Mouse (Mus musculus) heart, embryonic 11.5 days (tissue): ENCODE results near the gene Gtf2f1. TPM values are rescaled to one million over a fixed set of nuclear protein-coding genes. Genes with fewer than 3 reads are reported as not detected.

Experiments used
- ATAC-seq: fragments of 200-750 bp; cut with Nextera tagmentation; replicated peaks from 2 replicates; pipeline ENCODE4 v1.8.0; 2017; ENCODE audit warnings: moderate library complexity; ENCODE audit not compliant: insufficient number of reproducible peaks, low FRiP score, low TSS enrichment
- H3K27ac ChIP-seq: fragments of 300-500 bp; sonication (generic); 2 replicates; pipeline ENCODE4 v1.5.1; 2014; ENCODE audit warnings: mild to moderate bottlenecking, low read depth, low read length
- H3K27me3 ChIP-seq: fragments of 300-500 bp; sonication (generic); 2 replicates; pipeline ENCODE4 v1.6.1; 2014; ENCODE audit warnings: mild to moderate bottlenecking, low read length, mixed read lengths; ENCODE audit not compliant: control insufficient read depth, insufficient read depth
- H3K36me3 ChIP-seq: fragments of 300-500 bp; sonication (generic); 2 replicates; pipeline ENCODE4 v1.6.1; 2014; ENCODE audit warnings: mild to moderate bottlenecking, low read length, moderate library complexity, mixed read lengths; ENCODE audit not compliant: control insufficient read depth, insufficient read depth
- H3K4me1 ChIP-seq: fragments of 300-500 bp; sonication (generic); 2 replicates; pipeline ENCODE4 v1.6.1; 2014; ENCODE audit warnings: low read length; ENCODE audit not compliant: control insufficient read depth, insufficient read depth
- H3K4me2 ChIP-seq: fragments of 300-500 bp; sonication (generic); 2 replicates; pipeline ENCODE4 v1.6.1; 2014; ENCODE audit warnings: mild to moderate bottlenecking, moderate library complexity
- H3K4me3 ChIP-seq: fragments of 300-500 bp; sonication (generic); 2 replicates; pipeline ENCODE4 v1.5.1; 2014; ENCODE audit warnings: low read depth, low read length
- H3K9ac ChIP-seq: fragments of 300-500 bp; sonication (generic); 2 replicates; pipeline ENCODE4 v1.6.1; 2014; ENCODE audit warnings: mild to moderate bottlenecking, low read depth, low read length, moderate library complexity
- H3K9me3 ChIP-seq: fragments of 300-500 bp; sonication (generic); replicated peaks from 2 replicates; pipeline ENCODE4 v1.6.1; 2016; ENCODE audit warnings: low read length; ENCODE audit not compliant: control insufficient read depth
- WGBS: fragments of 180-500 bp; shearing (Covaris S2); extraction: QIAGEN DNeasy Blood & Tissue Kit; methylation state at CpG from one replicate; pipeline ENCODE4 v1.1.7; 2014; ENCODE audit not compliant: insufficient replicate concordance; 5-methylcytosine and 5-hydroxymethylcytosine counted together
- polyA plus RNA-seq: library from polyadenylated mRNA; unstranded; fragments of >200 nt; fragmentation: Nextera tagmentation; extraction: Ambion mirVana; gene quantifications from 2 replicates; pipeline ENCODE4 v1.2.1, GENCODE M21; 2014

The Gtf2f1 gene
- polyA plus RNA-seq, 1 experiment from 2014 or later = 41.3 TPM

DNA sequence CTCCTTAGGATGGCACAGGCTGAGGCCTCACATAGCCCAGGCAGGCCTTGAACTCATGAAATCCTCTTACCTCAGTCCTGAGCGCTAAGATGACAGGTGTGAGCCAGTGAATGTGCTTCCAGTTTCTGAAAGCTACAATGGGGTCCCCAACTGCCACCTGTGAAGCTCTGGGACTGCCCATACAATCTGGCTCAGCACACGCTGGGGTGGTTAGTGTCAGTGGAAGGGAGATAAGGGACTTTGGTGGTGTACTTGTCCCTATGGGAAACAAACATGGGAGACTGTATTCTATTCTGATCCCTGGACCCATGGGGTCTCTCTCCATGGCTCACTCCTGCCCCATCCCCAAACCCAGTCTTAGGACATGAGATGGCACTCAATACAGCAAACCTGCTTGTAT lies 8.6 kb upstream of the Gtf2f1 start:
- WGBS = 70% methylated on average over 2 of the region's 2 CpGs
- Histone ChIP-seq H3K9me3 (no peaks in the 10 kb centered on the region), H3K36me3 (peaks cover 35% of the 10 kb centered on the region), H3K4me3 (no peak overlapping the region), H3K4me2 (no peak overlapping the region), H3K4me1 (no peaks in the 10 kb centered on the region), H3K27ac (no peak overlapping the region), H3K27me3 (no peaks in the 10 kb centered on the region), H3K9ac (no peak overlapping the region)
- ATAC-seq = no peak

DNA sequence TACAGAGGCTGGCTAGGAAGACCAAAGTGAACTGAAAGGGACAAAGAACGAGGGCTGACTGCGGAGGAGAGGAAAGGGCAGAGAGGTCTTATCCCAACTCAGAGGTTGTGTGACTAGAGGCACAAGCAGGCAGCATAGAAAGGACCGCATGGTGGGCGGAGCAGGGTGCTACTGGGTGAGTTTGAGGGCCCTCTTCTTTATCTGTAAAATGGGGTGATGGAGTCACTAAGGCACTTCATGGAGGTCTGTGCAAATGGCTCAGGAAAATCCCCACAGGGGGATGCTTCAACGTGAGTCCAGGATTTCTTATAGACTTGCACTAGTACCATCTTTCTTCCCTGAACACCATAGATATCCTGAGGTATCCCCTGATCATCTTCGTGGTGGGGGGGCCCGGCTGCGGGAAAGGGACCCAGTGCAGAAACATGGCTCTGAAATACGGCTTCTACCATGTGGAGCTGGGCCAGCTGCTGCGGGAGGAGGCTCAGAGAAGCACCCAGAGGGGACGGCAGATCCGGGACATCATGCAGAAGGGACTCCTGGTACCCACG lies 1.2 kb upstream of the Gtf2f1 start:
- H3K4me3 ChIP-seq = peak overlapping the region; percentile 84
- peak overlapping the region; percentile 84 for H3K9ac ChIP-seq
- H3K27me3 ChIP-seq = no peaks in the 10 kb centered on the region
- WGBS = 70% methylated on average over 13 of the region's 13 CpGs
- peaks cover 5% of the 10 kb centered on the region; the same call in 1 of the 2 replicates for H3K4me1 ChIP-seq
- H3K9me3 ChIP-seq = no peaks in the 10 kb centered on the region
- ATAC-seq = no peak
- peak overlapping the region; percentile 24 for H3K27ac ChIP-seq
- 0 out of 2 replicates have a peak, but pooled peaks cover 2% of the 10 kb centered on the region for H3K36me3 ChIP-seq
- H3K4me2 ChIP-seq = peak overlapping the region; percentile 95

GRCm38 (mm10) chr17:57010911-57011235 lies 215 bp downstream of the Gtf2f1 start:
- peak overlapping the region; percentile 84 for H3K4me3 ChIP-seq
- no peaks in the 10 kb centered on the region for H3K9me3 ChIP-seq
- no peaks in the 10 kb centered on the region for H3K27me3 ChIP-seq
- H3K4me2 ChIP-seq = peak overlapping the region; percentile 95
- H3K4me1 ChIP-seq = peaks cover 5% of the 10 kb centered on the region; the same call in 1 of the 2 replicates
- under 1% methylated on average over 19 of the region's 19 CpGs for WGBS
- peak overlapping the region; percentile 69 for H3K27ac ChIP-seq
- peak overlapping the region; percentile 88 for H3K9ac ChIP-seq
- peaks cover 2% of the 10 kb centered on the region; the same call in 1 of the 2 replicates for H3K36me3 ChIP-seq
- peak; percentile 25 for ATAC-seq

DNA sequence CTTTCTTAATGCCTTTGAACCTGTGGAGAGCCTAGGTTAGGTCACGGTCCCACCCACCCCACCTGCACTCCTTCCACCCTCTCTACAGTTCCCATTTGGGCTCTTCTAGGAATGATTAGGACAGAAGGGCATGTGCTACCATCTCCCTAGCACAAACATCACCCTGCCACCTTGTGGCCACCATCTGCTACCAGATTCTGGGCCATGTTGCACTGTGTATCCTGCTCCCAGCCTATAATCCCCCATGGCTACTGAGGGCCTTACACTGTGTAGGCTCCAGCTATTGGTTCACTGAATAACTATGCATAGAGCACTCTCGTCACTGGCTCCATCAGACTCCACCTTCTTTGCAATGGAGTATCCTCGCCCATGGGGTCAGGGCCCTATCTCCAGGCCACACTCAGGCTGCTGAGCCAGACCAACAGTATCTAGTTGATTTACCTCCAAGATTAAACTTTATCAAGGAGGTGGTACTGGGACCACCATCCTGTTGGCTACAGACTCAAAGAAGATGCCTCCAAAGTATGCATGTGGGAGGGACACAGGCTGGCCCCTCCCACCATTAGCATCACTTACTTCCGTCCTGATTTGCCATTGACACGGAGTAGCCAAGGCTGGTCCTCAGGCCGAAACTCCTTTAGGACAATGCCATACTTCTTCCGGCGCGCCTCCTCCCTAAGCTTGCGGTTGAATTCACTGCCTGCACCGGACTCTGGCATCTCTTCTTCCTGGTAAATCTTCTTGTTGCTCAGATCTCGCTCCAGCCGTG lies 3.8 kb downstream of the Gtf2f1 start:
- Histone ChIP-seq H3K27ac (no peak overlapping the region), H3K27me3 (no peaks in the 10 kb centered on the region), H3K4me1 (peaks cover 7% of the 10 kb centered on the region; the same call in 1 of the 2 replicates), H3K9ac (no peak overlapping the region), H3K4me2 (no peak overlapping the region), H3K4me3 (no peak overlapping the region), H3K36me3 (peaks cover 19% of the 10 kb centered on the region), H3K9me3 (no peaks in the 10 kb centered on the region)
- 90% methylated on average over 13 of the region's 13 CpGs for WGBS
- ATAC-seq = no peak

- no peaks in the 10 kb centered on the region for H3K9me3 ChIP-seq
- no peak overlapping the region for H3K9ac ChIP-seq
- 71% methylated on average over 7 of the region's 7 CpGs for WGBS
- ATAC-seq = no peak
- peaks cover 17% of the 10 kb centered on the region for H3K4me1 ChIP-seq
- H3K27ac ChIP-seq = no peak overlapping the region
- no peaks in the 10 kb centered on the region for H3K27me3 ChIP-seq
- peaks cover 21% of the 10 kb centered on the region for H3K36me3 ChIP-seq
- H3K4me3 ChIP-seq = no peak overlapping the region
- H3K4me2 ChIP-seq = no peak overlapping the region
Observed at GRCm38 (mm10) chr17:57003994-57004393, 7.1 kb downstream of the Gtf2f1 start.

DNA sequence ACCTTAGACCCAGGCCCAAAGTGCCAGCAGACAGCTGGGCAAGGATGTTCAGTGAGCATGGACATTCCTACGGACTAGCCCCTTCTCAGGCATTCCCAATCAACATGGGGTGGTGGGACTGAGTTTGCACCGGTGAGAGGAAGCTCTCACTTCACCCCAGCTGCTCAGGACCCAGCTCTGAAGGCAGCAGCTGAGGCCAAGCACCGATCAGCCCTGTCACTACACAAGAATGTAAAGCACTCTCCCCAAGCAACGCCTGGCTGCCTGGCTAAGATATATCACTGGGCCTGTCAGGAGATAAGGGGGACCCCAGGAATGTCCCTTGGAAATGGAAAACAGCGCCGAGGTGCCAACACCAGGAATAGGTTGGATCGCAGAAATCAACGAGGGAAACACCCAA lies 9.9 kb downstream of the Gtf2f1 start:
- peak overlapping the region; percentile 16; the same call in 1 of the 2 replicates for H3K9ac ChIP-seq
- no peak for ATAC-seq
- H3K4me2 ChIP-seq = peak overlapping the region; percentile 42
- H3K4me3 ChIP-seq = no peak overlapping the region
- H3K27ac ChIP-seq = peak overlapping the region; percentile 70
- WGBS = 18% methylated on average over 8 of the region's 8 CpGs
- H3K4me1 ChIP-seq = peaks cover 25% of the 10 kb centered on the region
- peaks cover 21% of the 10 kb centered on the region for H3K36me3 ChIP-seq
- H3K27me3 ChIP-seq = no peaks in the 10 kb centered on the region
- no peaks in the 10 kb centered on the region for H3K9me3 ChIP-seq

GRCm38 (mm10) chr17:56999968-57000609 lies 11.0 kb downstream of the Gtf2f1 start, which contains the start of gene Pspn:
Gene Pspn, minus strand, starts transcription at chr17:57000018.
- Histone ChIP-seq H3K4me3 (no peak within 1 kb of the TSS), H3K4me2 (no peak within 1 kb of the TSS), H3K9ac (peak within 1 kb of the TSS; percentile 16; the same call in 1 of the 2 replicates), H3K27me3 (no peaks in the 10 kb centered on the region), H3K27ac (peak within 1 kb of the TSS; percentile 70; the same call in 1 of the 2 replicates), H3K9me3 (no peaks in the 10 kb centered on the region), H3K4me1 (peaks cover 25% of the 10 kb centered on the region), H3K36me3 (peaks cover 22% of the 10 kb centered on the region)
- WGBS = 89% methylated on average over 9 of the region's 9 CpGs
- no peak for ATAC-seq

- Histone ChIP-seq H3K36me3 (peaks cover 19% of the 10 kb centered on the region), H3K27ac (no peak overlapping the region), H3K4me1 (peaks cover 25% of the 10 kb centered on the region), H3K4me2 (no peak overlapping the region), H3K9me3 (no peaks in the 10 kb centered on the region), H3K9ac (no peak overlapping the region), H3K27me3 (no peaks in the 10 kb centered on the region), H3K4me3 (no peak overlapping the region)
- no peak for ATAC-seq
- 90% methylated on average over 9 of the region's 9 CpGs for WGBS
Observed at GRCm38 (mm10) chr17:56999414-56999813, 11.7 kb downstream of the Gtf2f1 start.
